Mouse (Mus musculus): ENCODE data around the gene Prkg1. TPM values are rescaled to one million over a fixed set of nuclear protein-coding genes. Genes with fewer than 3 reads are reported as not detected.

The Prkg1 gene
- polyA plus RNA-seq, 1 experiment from 2014 or later: 9.1 TPM

- Histone ChIP-seq H3K9me3 (no peaks in the 10 kb centered on the region), H3K4me1 (replicated peaks) (no peaks in the 10 kb centered on the region), H3K36me3 (no peaks in the 10 kb centered on the region), H3K4me2 (replicated peaks) (no peak overlapping the region), H3K27ac (no peak overlapping the region), H3K9ac (no peak overlapping the region), H3K4me3 (replicated peaks) (no peak overlapping the region), H3K27me3 (replicated peaks) (peaks cover 2% of the 10 kb centered on the region; the same call in 1 of the 2 replicates)
- no peak for ATAC-seq
- WGBS: 67% methylated on average over 1 of the region's 1 CpGs
Observed at GRCm38 (mm10) chr19:31658751-31659397, 106.0 kb downstream of the Prkg1 start.

- no peaks in the 10 kb centered on the region for H3K9me3 ChIP-seq
- H3K4me2 ChIP-seq (replicated peaks): peak overlapping the region; percentile 20; the same call in 1 of the 2 replicates
- ATAC-seq: no peak
- H3K9ac ChIP-seq: no peak overlapping the region
- no peaks in the 10 kb centered on the region for H3K36me3 ChIP-seq
- H3K4me1 ChIP-seq (replicated peaks): no peaks in the 10 kb centered on the region
- H3K27me3 ChIP-seq (replicated peaks): no peaks in the 10 kb centered on the region
- H3K4me3 ChIP-seq (replicated peaks): no peak overlapping the region
- H3K27ac ChIP-seq: peak overlapping the region; percentile 74
- WGBS: 51% methylated on average over 7 of the region's 7 CpGs
Observed at GRCm38 (mm10) chr19:31656256-31656655, 108.6 kb downstream of the Prkg1 start.

- ATAC-seq: peak; percentile 61
- Histone ChIP-seq H3K27ac (peak overlapping the region; percentile 74), H3K36me3 (no peaks in the 10 kb centered on the region), H3K4me3 (replicated peaks) (no peak overlapping the region), H3K9me3 (no peaks in the 10 kb centered on the region), H3K4me2 (replicated peaks) (peak overlapping the region; percentile 20; the same call in 1 of the 2 replicates), H3K9ac (no peak overlapping the region), H3K27me3 (replicated peaks) (no peaks in the 10 kb centered on the region), H3K4me1 (replicated peaks) (no peaks in the 10 kb centered on the region)
- WGBS: 39% methylated on average over 7 of the region's 7 CpGs
Observed at GRCm38 (mm10) chr19:31655826-31656225, 109.0 kb downstream of the Prkg1 start.

- H3K4me1 ChIP-seq (replicated peaks): no peaks in the 10 kb centered on the region
- no peak overlapping the region for H3K4me2 ChIP-seq (replicated peaks)
- H3K27ac ChIP-seq: no peak overlapping the region
- WGBS: 89% methylated on average over 6 of the region's 6 CpGs
- no peak for ATAC-seq
- no peaks in the 10 kb centered on the region for H3K36me3 ChIP-seq
- no peak overlapping the region for H3K4me3 ChIP-seq (replicated peaks)
- no peaks in the 10 kb centered on the region for H3K27me3 ChIP-seq (replicated peaks)
- no peak overlapping the region for H3K9ac ChIP-seq
- H3K9me3 ChIP-seq: no peaks in the 10 kb centered on the region
Observed at GRCm38 (mm10) chr19:31654022-31654421, 110.8 kb downstream of the Prkg1 start.

DNA sequence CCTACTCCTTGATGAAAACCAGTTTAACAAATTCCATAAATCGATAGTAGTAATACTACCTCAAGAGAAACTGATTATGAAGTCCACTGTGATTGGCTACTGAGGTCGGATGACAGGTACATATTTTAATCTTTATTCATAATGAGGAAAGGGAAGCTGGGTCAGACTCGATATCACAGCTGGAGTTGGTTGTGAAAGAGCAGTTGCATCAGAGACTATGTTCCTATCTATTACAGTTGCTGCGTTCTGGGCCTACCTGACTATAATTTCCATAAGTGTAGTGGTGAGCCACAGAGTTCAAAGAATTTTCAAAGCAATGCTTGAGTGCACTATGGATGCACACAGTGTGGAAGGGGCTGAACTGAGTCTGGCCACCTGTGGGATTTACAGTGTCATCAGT is 114.4 kb downstream of the Prkg1 start:
- Histone ChIP-seq H3K36me3 (no peaks in the 10 kb centered on the region), H3K27ac (no peak overlapping the region), H3K9me3 (no peaks in the 10 kb centered on the region), H3K4me1 (replicated peaks) (no peaks in the 10 kb centered on the region), H3K9ac (no peak overlapping the region), H3K4me2 (replicated peaks) (no peak overlapping the region), H3K27me3 (replicated peaks) (no peaks in the 10 kb centered on the region), H3K4me3 (replicated peaks) (no peak overlapping the region)
- 92% methylated on average over 4 of the region's 4 CpGs for WGBS
- ATAC-seq: no peak

DNA sequence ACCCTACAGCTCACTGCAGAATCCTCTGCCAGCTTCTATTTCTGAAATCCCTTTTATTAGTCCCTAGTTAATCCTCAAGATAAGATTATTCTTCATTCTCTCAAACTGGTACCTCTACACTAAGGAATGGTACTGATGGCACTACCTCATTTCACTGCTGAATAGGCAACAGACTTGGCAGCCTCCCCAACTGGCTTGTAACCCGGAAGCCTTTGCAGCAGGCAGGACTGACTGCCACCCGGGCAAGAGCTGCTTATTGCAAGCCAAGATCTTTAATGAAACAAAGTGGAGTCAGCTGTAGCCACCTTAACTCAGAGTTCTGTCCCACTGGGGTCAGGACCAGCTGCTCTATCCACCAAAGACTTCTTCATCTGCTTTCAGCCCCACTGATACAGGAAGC is 117.3 kb downstream of the Prkg1 start:
- no peaks in the 10 kb centered on the region for H3K9me3 ChIP-seq
- no peak overlapping the region for H3K27ac ChIP-seq
- H3K36me3 ChIP-seq: no peaks in the 10 kb centered on the region
- H3K4me2 ChIP-seq (replicated peaks): no peak overlapping the region
- H3K4me1 ChIP-seq (replicated peaks): no peaks in the 10 kb centered on the region
- no peaks in the 10 kb centered on the region for H3K27me3 ChIP-seq (replicated peaks)
- H3K4me3 ChIP-seq (replicated peaks): no peak overlapping the region
- ATAC-seq: no peak
- 72% methylated on average over 2 of the region's 2 CpGs for WGBS
- no peak overlapping the region for H3K9ac ChIP-seq

DNA sequence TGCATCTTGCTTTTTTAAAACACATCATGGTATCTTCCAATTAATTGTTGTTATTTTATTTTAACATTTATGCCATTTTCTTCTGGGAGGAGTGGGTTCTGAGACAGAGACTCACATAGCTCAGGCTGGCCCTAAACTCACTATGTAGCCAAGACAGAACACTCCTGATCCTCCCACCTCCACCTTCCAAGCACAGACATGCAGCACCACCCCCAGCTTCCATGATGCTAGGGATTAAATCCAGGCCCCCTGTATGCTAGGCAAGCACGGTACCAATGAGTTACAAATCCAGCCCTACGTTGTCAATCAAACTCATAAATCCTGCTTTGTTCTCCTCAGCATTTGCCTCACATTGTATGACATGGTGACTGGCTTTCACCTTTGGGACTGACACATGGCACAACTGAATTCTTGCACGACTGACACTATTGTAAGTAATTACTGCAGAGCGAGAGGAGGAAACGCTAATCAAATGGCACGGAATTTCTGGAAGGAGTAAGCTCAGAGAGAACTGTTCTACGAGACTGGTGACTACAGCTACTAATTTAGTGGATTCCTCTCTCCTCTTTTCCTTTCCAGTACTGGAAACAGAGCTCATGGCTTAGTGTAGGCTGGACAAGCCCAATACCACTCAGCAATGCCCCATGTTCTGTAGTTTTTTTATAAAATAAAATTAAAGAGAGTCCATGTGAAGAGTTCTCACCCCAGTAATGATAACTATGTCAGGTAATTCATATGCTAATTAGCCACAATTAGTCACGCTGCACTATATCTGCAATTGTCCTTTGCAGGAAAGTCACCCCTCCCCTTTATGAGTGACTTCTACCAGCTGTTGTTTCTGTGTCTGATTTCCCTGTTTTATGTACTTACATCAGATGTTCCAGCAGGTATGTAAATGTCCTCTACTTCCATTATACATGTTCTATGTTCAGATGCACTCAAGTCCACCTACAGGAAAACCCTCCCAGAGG is 133.6 kb downstream of the Prkg1 start:
- no peak overlapping the region for H3K4me3 ChIP-seq (replicated peaks)
- H3K27ac ChIP-seq: no peak overlapping the region
- no peaks in the 10 kb centered on the region for H3K4me1 ChIP-seq (replicated peaks)
- H3K9me3 ChIP-seq: no peaks in the 10 kb centered on the region
- no peak for ATAC-seq
- H3K36me3 ChIP-seq: no peaks in the 10 kb centered on the region
- no peaks in the 10 kb centered on the region for H3K27me3 ChIP-seq (replicated peaks)
- H3K4me2 ChIP-seq (replicated peaks): no peak overlapping the region
- H3K9ac ChIP-seq: no peak overlapping the region
- 84% methylated on average over 8 of the region's 8 CpGs for WGBS

- Histone ChIP-seq H3K9me3 (no peaks in the 10 kb centered on the region), H3K4me1 (replicated peaks) (no peaks in the 10 kb centered on the region), H3K4me3 (replicated peaks) (no peak overlapping the region), H3K36me3 (no peaks in the 10 kb centered on the region), H3K4me2 (replicated peaks) (no peak overlapping the region), H3K9ac (no peak overlapping the region), H3K27me3 (replicated peaks) (no peaks in the 10 kb centered on the region), H3K27ac (no peak overlapping the region)
- 90% methylated on average over 1 of the region's 1 CpGs for WGBS
- no peak for ATAC-seq
Observed at GRCm38 (mm10) chr19:31621716-31622115, 143.1 kb downstream of the Prkg1 start.

DNA sequence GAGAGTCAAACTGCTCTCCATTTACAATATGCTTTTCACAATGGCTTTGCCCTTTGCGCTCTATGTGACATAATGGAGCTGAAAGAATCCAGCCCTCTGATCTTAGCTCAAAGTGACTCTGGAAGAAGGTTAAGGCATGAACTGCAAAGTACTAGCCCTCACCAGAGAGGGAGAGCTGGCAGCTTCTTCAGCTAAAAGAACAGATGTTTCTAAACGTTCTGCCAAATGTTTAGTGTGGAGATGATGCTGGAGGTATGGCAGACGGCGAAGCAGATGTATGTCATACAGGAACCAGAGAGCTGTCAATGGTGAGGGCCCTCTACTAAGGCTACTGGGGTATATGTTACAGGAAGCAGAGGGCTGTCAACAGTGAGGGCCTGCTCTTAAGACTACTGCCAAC is 148.0 kb downstream of the Prkg1 start:
- no peak overlapping the region for H3K9ac ChIP-seq
- no peak overlapping the region for H3K4me3 ChIP-seq (replicated peaks)
- no peaks in the 10 kb centered on the region for H3K27me3 ChIP-seq (replicated peaks)
- 52% methylated on average over 4 of the region's 4 CpGs for WGBS
- H3K36me3 ChIP-seq: no peaks in the 10 kb centered on the region
- H3K4me1 ChIP-seq (replicated peaks): no peaks in the 10 kb centered on the region
- no peak for ATAC-seq
- H3K9me3 ChIP-seq: no peaks in the 10 kb centered on the region
- H3K27ac ChIP-seq: no peak overlapping the region
- H3K4me2 ChIP-seq (replicated peaks): no peak overlapping the region

DNA sequence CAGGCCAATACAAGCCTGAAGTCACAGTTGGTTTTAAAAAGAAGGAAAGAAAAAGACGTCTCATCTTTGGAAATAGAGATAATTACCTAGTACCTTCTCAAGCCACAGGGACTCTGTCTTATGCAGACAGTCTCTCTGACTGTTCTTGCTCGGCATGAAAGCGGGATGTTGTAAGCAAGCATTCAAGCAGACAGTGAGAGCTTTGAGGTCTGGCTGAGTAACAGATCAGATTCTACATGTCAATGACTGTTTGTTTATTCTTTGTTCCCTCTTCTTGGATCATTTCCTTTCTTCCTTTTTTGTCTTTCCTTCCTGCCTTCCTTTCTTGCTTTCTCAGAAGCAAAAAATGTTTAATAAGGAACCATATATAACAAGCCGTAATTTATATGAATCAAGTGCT is 148.7 kb downstream of the Prkg1 start:
- Histone ChIP-seq H3K4me1 (replicated peaks) (no peaks in the 10 kb centered on the region), H3K9ac (no peak overlapping the region), H3K27me3 (replicated peaks) (no peaks in the 10 kb centered on the region), H3K4me2 (replicated peaks) (no peak overlapping the region), H3K4me3 (replicated peaks) (no peak overlapping the region), H3K9me3 (no peaks in the 10 kb centered on the region), H3K36me3 (no peaks in the 10 kb centered on the region), H3K27ac (no peak overlapping the region)
- WGBS: 59% methylated on average over 4 of the region's 4 CpGs
- ATAC-seq: no peak

DNA sequence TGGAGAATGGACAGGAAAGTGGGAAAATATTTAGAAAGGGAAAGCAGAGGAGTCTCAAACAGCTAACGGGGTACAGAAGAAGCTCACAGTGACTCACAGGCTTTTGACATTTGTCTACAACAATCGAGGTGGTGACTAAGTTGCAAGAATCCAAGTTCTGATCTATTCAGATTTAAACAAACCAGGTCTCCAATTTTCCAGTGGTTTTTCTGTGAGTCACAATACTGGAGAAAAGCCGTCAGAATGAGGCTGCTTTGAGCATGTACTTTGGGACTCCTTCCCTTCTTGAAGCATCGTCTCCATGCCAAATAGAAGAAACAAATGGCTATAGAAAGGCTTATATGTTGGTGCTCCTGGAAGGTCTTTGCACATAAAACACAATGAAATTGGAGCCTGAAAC is 151.7 kb downstream of the Prkg1 start:
- WGBS: 86% methylated on average over 4 of the region's 4 CpGs
- Histone ChIP-seq H3K36me3 (no peaks in the 10 kb centered on the region), H3K27me3 (replicated peaks) (no peaks in the 10 kb centered on the region), H3K9me3 (no peaks in the 10 kb centered on the region), H3K4me3 (replicated peaks) (no peak overlapping the region), H3K27ac (no peak overlapping the region), H3K4me1 (replicated peaks) (no peaks in the 10 kb centered on the region), H3K9ac (no peak overlapping the region), H3K4me2 (replicated peaks) (no peak overlapping the region)
- ATAC-seq: no peak

GRCm38 (mm10) chr19:31602578-31602977 is 162.3 kb downstream of the Prkg1 start:
- no peak for ATAC-seq
- Histone ChIP-seq H3K27me3 (replicated peaks) (no peaks in the 10 kb centered on the region), H3K9me3 (no peaks in the 10 kb centered on the region), H3K4me2 (replicated peaks) (no peak overlapping the region), H3K36me3 (no peaks in the 10 kb centered on the region), H3K9ac (no peak overlapping the region), H3K27ac (no peak overlapping the region), H3K4me3 (replicated peaks) (no peak overlapping the region), H3K4me1 (replicated peaks) (no peaks in the 10 kb centered on the region)
- WGBS: 91% methylated on average over 8 of the region's 8 CpGs

All from intestine, embryonic 15.5 days (tissue).